Mouse (Mus musculus): Measurements from ENCODE around the gene Tspo2. TPM values are rescaled to one million over a fixed set of nuclear protein-coding genes. Genes with fewer than 3 reads are reported as not detected.
"Not testable (repeated sequence)": the region's sequence is repeated elsewhere in the genome, so short reads cannot be mapped to it uniquely, and the experiment has no call there.

Gene Tspo2
- polyA plus RNA-seq, 1 experiment from 2014 or later = 0.28 TPM

- Histone ChIP-seq H3K9ac (replicated peaks; ENCODE audit: low read length) (no peak overlapping the region), H3K4me1 (ENCODE audit: control insufficient read depth, insufficient read depth, low read length) (no peaks in the 10 kb centered on the region), H3K36me3 (replicated peaks; ENCODE audit: control insufficient read depth, insufficient read depth, low read depth, low read length) (no peaks in the 10 kb centered on the region), H3K27me3 (ENCODE audit: control insufficient read depth, insufficient read depth, low read length) (no peaks in the 10 kb centered on the region), H3K4me2 (ENCODE audit: low read depth, low read length) (no peak overlapping the region), H3K27ac (replicated peaks; ENCODE audit: low read depth, low read length) (no peak overlapping the region), H3K9me3 (replicated peaks; ENCODE audit: control insufficient read depth, low read length) (no peaks in the 10 kb centered on the region), H3K4me3 (ENCODE audit: low read depth, low read length) (no peak overlapping the region)
- 79% methylated on average over 5 of the region's 5 CpGs for WGBS
- ATAC-seq (replicated peaks; ENCODE audit: insufficient number of reproducible peaks, low FRiP score, low TSS enrichment, low read depth) (no peak), DNase-seq (ENCODE audit: low spot score) (no peak)
Observed at GRCm38 (mm10) chr17:48483764-48484163, 32.4 kb upstream of the Tspo2 start.

GRCm38 (mm10) chr17:48479952-48480351 lies 28.6 kb upstream of the Tspo2 start:
- Histone ChIP-seq H3K36me3 (replicated peaks; ENCODE audit: control insufficient read depth, insufficient read depth, low read depth, low read length) (no peaks in the 10 kb centered on the region), H3K27ac (replicated peaks; ENCODE audit: low read depth, low read length) (no peak overlapping the region), H3K4me1 (ENCODE audit: control insufficient read depth, insufficient read depth, low read length) (no peaks in the 10 kb centered on the region), H3K4me3 (ENCODE audit: low read depth, low read length) (no peak overlapping the region), H3K27me3 (ENCODE audit: control insufficient read depth, insufficient read depth, low read length) (no peaks in the 10 kb centered on the region), H3K9ac (replicated peaks; ENCODE audit: low read length) (no peak overlapping the region), H3K9me3 (replicated peaks; ENCODE audit: control insufficient read depth, low read length) (no peaks in the 10 kb centered on the region), H3K4me2 (ENCODE audit: low read depth, low read length) (no peak overlapping the region)
- DNase-seq (ENCODE audit: low spot score) = no peak
- ATAC-seq (replicated peaks; ENCODE audit: insufficient number of reproducible peaks, low FRiP score, low TSS enrichment, low read depth) = no peak
- WGBS = 91% methylated on average over 10 of the region's 10 CpGs

DNA sequence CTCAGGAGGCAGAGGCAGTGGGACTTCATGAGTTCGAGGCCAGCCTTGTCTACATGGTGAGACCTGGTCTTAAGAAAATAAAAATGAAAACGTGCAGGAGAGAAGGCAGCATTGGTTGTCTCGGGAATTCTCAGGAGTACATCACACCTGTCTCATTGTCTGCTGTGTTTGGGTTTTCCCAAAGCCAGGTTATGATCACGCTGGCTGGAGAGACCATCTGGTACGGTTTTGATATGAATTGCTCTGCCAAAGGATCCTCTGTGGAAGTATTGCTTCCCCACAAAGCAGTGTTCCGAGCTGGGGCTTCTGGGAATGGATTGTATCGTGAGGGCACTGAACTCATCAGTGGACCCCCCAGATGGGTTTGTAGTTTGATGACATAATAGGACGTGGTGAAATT lies 24.1 kb upstream of the Tspo2 start:
- 80% methylated on average over 8 of the region's 8 CpGs for WGBS
- no peak for ATAC-seq (replicated peaks; ENCODE audit: insufficient number of reproducible peaks, low FRiP score, low TSS enrichment, low read depth)

DNA sequence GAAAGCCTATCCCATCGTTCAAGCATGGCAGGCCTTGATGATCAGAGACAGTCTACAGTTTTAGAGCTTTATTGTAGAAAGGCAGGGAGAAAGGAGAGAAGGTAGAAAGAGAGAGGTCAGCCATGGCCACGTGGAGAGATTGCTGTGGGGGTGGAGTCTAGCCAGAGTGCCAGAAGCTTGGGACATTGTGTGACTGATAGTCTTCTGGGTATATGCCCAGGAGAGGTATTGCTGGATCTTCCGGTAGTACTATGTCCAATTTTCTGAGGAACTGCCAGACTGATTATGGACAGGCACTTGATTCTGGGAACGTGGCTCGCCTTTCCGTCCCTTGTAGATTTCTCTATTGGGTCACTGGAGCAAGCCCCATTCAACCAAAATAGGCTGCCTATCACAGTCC lies 23.0 kb upstream of the Tspo2 start:
- H3K4me3 ChIP-seq (ENCODE audit: low read depth, low read length); H3K9ac ChIP-seq (replicated peaks; ENCODE audit: low read length); H3K9me3 ChIP-seq (replicated peaks; ENCODE audit: control insufficient read depth, low read length); H3K36me3 ChIP-seq (replicated peaks; ENCODE audit: control insufficient read depth, insufficient read depth, low read depth, low read length); H3K27me3 ChIP-seq (ENCODE audit: control insufficient read depth, insufficient read depth, low read length); H3K4me2 ChIP-seq (ENCODE audit: low read depth, low read length); ATAC-seq (replicated peaks; ENCODE audit: insufficient number of reproducible peaks, low FRiP score, low TSS enrichment, low read depth); H3K27ac ChIP-seq (replicated peaks; ENCODE audit: low read depth, low read length); H3K4me1 ChIP-seq (ENCODE audit: control insufficient read depth, insufficient read depth, low read length); DNase-seq (ENCODE audit: low spot score): not testable (repeated sequence)
- WGBS = 83% methylated on average over 6 of the region's 6 CpGs

More for the DNA sequence above, 24.1 kb upstream of the Tspo2 start:
- Histone ChIP-seq H3K27ac (replicated peaks; ENCODE audit: low read depth, low read length) (no peak overlapping the region), H3K4me3 (ENCODE audit: low read depth, low read length) (no peak overlapping the region), H3K27me3 (ENCODE audit: control insufficient read depth, insufficient read depth, low read length) (no peaks in the 10 kb centered on the region), H3K36me3 (replicated peaks; ENCODE audit: control insufficient read depth, insufficient read depth, low read depth, low read length) (no peaks in the 10 kb centered on the region), H3K4me1 (ENCODE audit: control insufficient read depth, insufficient read depth, low read length) (no peaks in the 10 kb centered on the region), H3K4me2 (ENCODE audit: low read depth, low read length) (no peak overlapping the region), H3K9ac (replicated peaks; ENCODE audit: low read length) (no peak overlapping the region), H3K9me3 (replicated peaks; ENCODE audit: control insufficient read depth, low read length) (no peaks in the 10 kb centered on the region)
- no peak for DNase-seq (ENCODE audit: low spot score)

DNA sequence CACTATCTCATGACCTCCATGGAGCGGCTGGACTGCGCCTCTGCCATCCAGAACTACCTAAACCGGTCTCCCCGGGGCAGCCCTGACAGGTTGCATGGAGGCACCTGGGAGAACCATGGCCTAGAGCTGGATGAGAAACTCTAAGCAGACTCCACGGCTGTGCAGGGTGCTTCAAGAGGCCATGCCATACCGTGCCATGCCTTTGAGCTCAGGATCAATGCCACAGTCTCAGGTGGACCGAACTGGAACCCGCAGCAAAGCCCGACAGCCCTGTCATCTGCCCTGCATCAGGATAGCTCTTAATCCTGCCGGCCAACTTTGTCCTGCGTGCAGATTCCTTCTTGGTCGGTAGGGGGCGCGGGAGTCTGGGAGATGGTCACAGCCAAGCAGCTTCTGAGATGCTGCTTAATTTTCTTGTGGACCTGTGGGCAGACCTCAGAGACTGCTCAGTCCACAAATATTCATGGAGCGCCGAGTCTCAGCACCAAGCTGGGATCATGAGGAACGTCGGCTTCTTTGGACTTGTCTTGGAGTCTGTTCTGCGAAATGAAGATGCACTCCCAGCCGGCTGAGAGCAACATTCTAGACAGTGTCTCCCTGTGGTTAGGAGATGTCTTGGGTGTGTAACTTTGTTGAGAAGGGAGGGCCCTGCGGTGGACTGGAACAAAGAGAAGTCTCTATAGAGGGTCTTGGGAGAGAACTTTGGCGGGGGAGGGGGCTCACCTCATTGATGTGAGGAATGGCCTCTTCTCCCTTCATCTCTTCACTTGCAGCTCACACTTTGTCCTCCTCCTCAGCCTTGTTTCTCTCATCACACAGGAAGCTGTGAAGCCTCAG lies 16.3 kb upstream of the Tspo2 start:
- Histone ChIP-seq H3K9me3 (replicated peaks; ENCODE audit: control insufficient read depth, low read length) (no peaks in the 10 kb centered on the region), H3K36me3 (replicated peaks; ENCODE audit: control insufficient read depth, insufficient read depth, low read depth, low read length) (no peaks in the 10 kb centered on the region), H3K4me3 (ENCODE audit: low read depth, low read length) (no peak overlapping the region), H3K27me3 (ENCODE audit: control insufficient read depth, insufficient read depth, low read length) (peaks cover 3% of the 10 kb centered on the region; the same call in 1 of the 2 replicates), H3K4me1 (ENCODE audit: control insufficient read depth, insufficient read depth, low read length) (peaks cover 3% of the 10 kb centered on the region; the same call in 1 of the 2 replicates), H3K4me2 (ENCODE audit: low read depth, low read length) (peak overlapping the region; percentile 16), H3K9ac (replicated peaks; ENCODE audit: low read length) (0 out of 2 replicates have a peak overlapping the region, but pooled peaks have one; percentile 28), H3K27ac (replicated peaks; ENCODE audit: low read depth, low read length) (no peak overlapping the region)
- WGBS = 10% methylated on average over 22 of the region's 22 CpGs
- DNase-seq (ENCODE audit: low spot score) (peak; percentile 91), ATAC-seq (replicated peaks; ENCODE audit: insufficient number of reproducible peaks, low FRiP score, low TSS enrichment, low read depth) (peak; percentile 70)

GRCm38 (mm10) chr17:48466769-48467394 lies 15.6 kb upstream of the Tspo2 start:
- H3K36me3 ChIP-seq (replicated peaks; ENCODE audit: control insufficient read depth, insufficient read depth, low read depth, low read length) = no peaks in the 10 kb centered on the region
- H3K9ac ChIP-seq (replicated peaks; ENCODE audit: low read length) = no peak overlapping the region
- DNase-seq (ENCODE audit: low spot score) (no peak), ATAC-seq (replicated peaks; ENCODE audit: insufficient number of reproducible peaks, low FRiP score, low TSS enrichment, low read depth) (0 out of 2 replicates have a peak, but pooled peaks have one; percentile 27)
- H3K27me3 ChIP-seq (ENCODE audit: control insufficient read depth, insufficient read depth, low read length) = peaks cover 3% of the 10 kb centered on the region; the same call in 1 of the 2 replicates
- H3K27ac ChIP-seq (replicated peaks; ENCODE audit: low read depth, low read length) = no peak overlapping the region
- H3K4me3 ChIP-seq (ENCODE audit: low read depth, low read length) = peak overlapping the region; percentile 3; the same call in 1 of the 2 replicates
- no peaks in the 10 kb centered on the region for H3K9me3 ChIP-seq (replicated peaks; ENCODE audit: control insufficient read depth, low read length)
- H3K4me2 ChIP-seq (ENCODE audit: low read depth, low read length) = peak overlapping the region; percentile 16
- WGBS = 37% methylated on average over 22 of the region's 22 CpGs
- H3K4me1 ChIP-seq (ENCODE audit: control insufficient read depth, insufficient read depth, low read length) = peaks cover 3% of the 10 kb centered on the region; the same call in 1 of the 2 replicates

GRCm38 (mm10) chr17:48463391-48463790 lies 12.1 kb upstream of the Tspo2 start:
- no peak for ATAC-seq (replicated peaks; ENCODE audit: insufficient number of reproducible peaks, low FRiP score, low TSS enrichment, low read depth)
- DNase-seq (ENCODE audit: low spot score) = no peak
- no peaks in the 10 kb centered on the region for H3K9me3 ChIP-seq (replicated peaks; ENCODE audit: control insufficient read depth, low read length)
- H3K4me1 ChIP-seq (ENCODE audit: control insufficient read depth, insufficient read depth, low read length) = peaks cover 3% of the 10 kb centered on the region; the same call in 1 of the 2 replicates
- 94% methylated on average over 4 of the region's 4 CpGs for WGBS
- H3K27me3 ChIP-seq (ENCODE audit: control insufficient read depth, insufficient read depth, low read length) = peaks cover 3% of the 10 kb centered on the region; the same call in 1 of the 2 replicates
- no peak overlapping the region for H3K4me3 ChIP-seq (ENCODE audit: low read depth, low read length)
- H3K9ac ChIP-seq (replicated peaks; ENCODE audit: low read length) = no peak overlapping the region
- no peak overlapping the region for H3K4me2 ChIP-seq (ENCODE audit: low read depth, low read length)
- H3K36me3 ChIP-seq (replicated peaks; ENCODE audit: control insufficient read depth, insufficient read depth, low read depth, low read length) = no peaks in the 10 kb centered on the region
- H3K27ac ChIP-seq (replicated peaks; ENCODE audit: low read depth, low read length) = no peak overlapping the region

GRCm38 (mm10) chr17:48462096-48462495 lies 10.8 kb upstream of the Tspo2 start:
- peaks cover under 1% of the 10 kb centered on the region; the same call in 1 of the 2 replicates for H3K4me1 ChIP-seq (ENCODE audit: control insufficient read depth, insufficient read depth, low read length)
- H3K27ac ChIP-seq (replicated peaks; ENCODE audit: low read depth, low read length) = no peak overlapping the region
- DNase-seq (ENCODE audit: low spot score) (no peak), ATAC-seq (replicated peaks; ENCODE audit: insufficient number of reproducible peaks, low FRiP score, low TSS enrichment, low read depth) (no peak)
- H3K4me2 ChIP-seq (ENCODE audit: low read depth, low read length) = no peak overlapping the region
- H3K9me3 ChIP-seq (replicated peaks; ENCODE audit: control insufficient read depth, low read length) = no peaks in the 10 kb centered on the region
- no peak overlapping the region for H3K9ac ChIP-seq (replicated peaks; ENCODE audit: low read length)
- no peak overlapping the region for H3K4me3 ChIP-seq (ENCODE audit: low read depth, low read length)
- 96% methylated on average over 13 of the region's 13 CpGs for WGBS
- H3K36me3 ChIP-seq (replicated peaks; ENCODE audit: control insufficient read depth, insufficient read depth, low read depth, low read length) = no peaks in the 10 kb centered on the region
- H3K27me3 ChIP-seq (ENCODE audit: control insufficient read depth, insufficient read depth, low read length) = peaks cover 2% of the 10 kb centered on the region; the same call in 1 of the 2 replicates

All from embryonic facial prominence, embryonic 11.5 days (tissue).